Mouse (Mus musculus) kidney, embryonic 15.5 days (tissue): ENCODE measurements around the gene Mettl7b. TPM values are rescaled to one million over a fixed set of nuclear protein-coding genes. Genes with fewer than 3 reads are reported as not detected.
A peak's percentile ranks its signal among the peaks of the same experiment; 100 is the strongest.
"Not testable (repeated sequence)": the region's sequence is repeated elsewhere in the genome, so short reads cannot be mapped to it uniquely, and the experiment has no call there.

ENCODE experiments used
- ATAC-seq: fragments of 200-750 bp; cut with Nextera tagmentation; replicated peaks from 2 replicates; pipeline ENCODE4 v1.8.0; 2017; ENCODE audit warnings: moderate TSS enrichment; ENCODE audit not compliant: low FRiP score
- H3K27ac ChIP-seq: fragments of 300-500 bp; sonication (generic); 2 replicates; pipeline ENCODE4 v1.5.1; 2015; ENCODE audit warnings: mild to moderate bottlenecking, inconsistent platforms
- H3K27me3 ChIP-seq: fragments of 300-500 bp; sonication (generic); 2 replicates; pipeline ENCODE4 v1.6.1; 2015; ENCODE audit warnings: inconsistent platforms
- H3K36me3 ChIP-seq: fragments of 300-500 bp; sonication (generic); 2 replicates; pipeline ENCODE4 v1.6.1; 2015; ENCODE audit warnings: inconsistent platforms
- H3K4me1 ChIP-seq: fragments of 300-500 bp; sonication (generic); 2 replicates; pipeline ENCODE4 v1.6.1; 2015; ENCODE audit warnings: inconsistent platforms
- H3K4me2 ChIP-seq: fragments of 300-500 bp; sonication (generic); 2 replicates; pipeline ENCODE4 v1.6.1; 2015; ENCODE audit warnings: moderate library complexity, mild to moderate bottlenecking, inconsistent platforms
- H3K4me3 ChIP-seq: fragments of 300-500 bp; sonication (generic); replicated peaks from 2 replicates; pipeline ENCODE4 v1.5.1; 2015; ENCODE audit warnings: mild to moderate bottlenecking, inconsistent platforms
- H3K9ac ChIP-seq: fragments of 300-500 bp; sonication (generic); 2 replicates; pipeline ENCODE4 v1.6.1; 2015; ENCODE audit warnings: mild to moderate bottlenecking, inconsistent platforms
- H3K9me3 ChIP-seq: fragments of 300-500 bp; sonication (generic); replicated peaks from 2 replicates; pipeline ENCODE4 v1.6.1; 2016; ENCODE audit warnings: inconsistent platforms
- WGBS: fragments of 180-500 bp; shearing (Covaris S2); methylation state at CpG from one replicate; pipeline ENCODE4 v1.1.7; 2015; ENCODE audit warnings: mixed read lengths; 5-methylcytosine and 5-hydroxymethylcytosine counted together
- polyA plus RNA-seq: library from polyadenylated mRNA; unstranded; fragments of >200 nt; fragmentation: Nextera tagmentation; extraction: Ambion mirVana; gene quantifications from 2 replicates; pipeline ENCODE4 v1.2.1, GENCODE M21; 2015

Gene Mettl7b
- polyA plus RNA-seq: 5.6 and 6.4 TPM in 2 replicates

- Histone ChIP-seq H3K4me3 (no peak within 1 kb of the TSS), H3K4me1 (no peaks in the 10 kb centered on the region), H3K9me3 (no peaks in the 10 kb centered on the region), H3K36me3 (no peaks in the 10 kb centered on the region), H3K4me2 (no peak within 1 kb of the TSS), H3K9ac (no peak within 1 kb of the TSS), H3K27ac (no peak within 1 kb of the TSS), H3K27me3 (0 out of 2 replicates have a peak, but pooled peaks cover 4% of the 10 kb centered on the region)
- ATAC-seq: peak; percentile 12; the same call in 1 of the 2 replicates
- 75% methylated on average over 12 of the region's 12 CpGs for WGBS
These were observed at the start of gene Mettl7b for GRCm38 (mm10) chr10:128960590-128961584. TSS of gene Mettl7b (minus strand) at chr10:128960988.

GRCm38 (mm10) chr10:129010288-129010841 lies 49.6 kb upstream of the Mettl7b start, which contains the start of gene Olfr763:
TSS of gene Olfr763 (plus strand) at chr10:129010791.
- Histone ChIP-seq H3K4me2 (no peak within 1 kb of the TSS), H3K4me1 (no peaks in the 10 kb centered on the region), H3K9ac (no peak within 1 kb of the TSS), H3K4me3 (no peak within 1 kb of the TSS), H3K27me3 (no peaks in the 10 kb centered on the region), H3K27ac (no peak within 1 kb of the TSS), H3K9me3 (no peaks in the 10 kb centered on the region), H3K36me3 (no peaks in the 10 kb centered on the region)
- 71% methylated on average over 2 of the region's 2 CpGs for WGBS
- no peak for ATAC-seq

- no peak overlapping the region for H3K4me2 ChIP-seq
- ATAC-seq: no peak
- H3K9ac ChIP-seq: no peak overlapping the region
- H3K4me3 ChIP-seq: no peak overlapping the region
- H3K27ac ChIP-seq: no peak overlapping the region
- H3K27me3 ChIP-seq: no peaks in the 10 kb centered on the region
- 81% methylated on average over 14 of the region's 14 CpGs for WGBS
- H3K9me3 ChIP-seq: no peaks in the 10 kb centered on the region
- no peaks in the 10 kb centered on the region for H3K36me3 ChIP-seq
- no peaks in the 10 kb centered on the region for H3K4me1 ChIP-seq
These were observed 43.5 kb upstream of the Mettl7b start for GRCm38 (mm10) chr10:129004032-129004920.

GRCm38 (mm10) chr10:128996523-128997040 lies 35.8 kb upstream of the Mettl7b start:
- Histone ChIP-seq H3K27ac (no peak overlapping the region), H3K4me2 (no peak overlapping the region), H3K27me3 (no peaks in the 10 kb centered on the region), H3K9ac (no peak overlapping the region), H3K9me3 (no peaks in the 10 kb centered on the region), H3K36me3 (no peaks in the 10 kb centered on the region), H3K4me1 (no peaks in the 10 kb centered on the region), H3K4me3 (no peak overlapping the region)
- WGBS: 74% methylated on average over 4 of the region's 4 CpGs
- no peak; the same call in 1 of the 2 replicates for ATAC-seq

- no peaks in the 10 kb centered on the region for H3K4me1 ChIP-seq
- H3K9ac ChIP-seq: no peak overlapping the region
- H3K9me3 ChIP-seq: no peaks in the 10 kb centered on the region
- 93% methylated on average over 1 of the region's 1 CpGs for WGBS
- ATAC-seq: no peak
- H3K27ac ChIP-seq: no peak overlapping the region
- H3K36me3 ChIP-seq: no peaks in the 10 kb centered on the region
- no peak overlapping the region for H3K4me3 ChIP-seq
- no peaks in the 10 kb centered on the region for H3K27me3 ChIP-seq
- H3K4me2 ChIP-seq: no peak overlapping the region
These were observed 35.0 kb upstream of the Mettl7b start for GRCm38 (mm10) chr10:128995796-128996195.

- Histone ChIP-seq H3K36me3 (no peaks in the 10 kb centered on the region), H3K4me1 (no peaks in the 10 kb centered on the region), H3K4me3 (no peak overlapping the region), H3K27ac (no peak overlapping the region), H3K9me3 (no peaks in the 10 kb centered on the region), H3K27me3 (0 out of 2 replicates have a peak, but pooled peaks cover 3% of the 10 kb centered on the region), H3K4me2 (no peak overlapping the region), H3K9ac (no peak overlapping the region)
- ATAC-seq: no peak
These were observed 30.2 kb upstream of the Mettl7b start for GRCm38 (mm10) chr10:128990994-128991393.

- H3K4me1 ChIP-seq, H3K9me3 ChIP-seq, ATAC-seq, H3K4me3 ChIP-seq, H3K9ac ChIP-seq, H3K27me3 ChIP-seq, H3K36me3 ChIP-seq, H3K4me2 ChIP-seq, H3K27ac ChIP-seq: not testable (repeated sequence)
- WGBS: 62% methylated on average over 7 of the region's 10 CpGs
These were observed 29.5 kb upstream of the Mettl7b start for GRCm38 (mm10) chr10:128990129-128990850.

- 54% methylated on average over 1 of the region's 1 CpGs for WGBS
- H3K27me3 ChIP-seq, H3K27ac ChIP-seq, H3K4me2 ChIP-seq, H3K9me3 ChIP-seq, H3K4me1 ChIP-seq, ATAC-seq, H3K36me3 ChIP-seq, H3K9ac ChIP-seq, H3K4me3 ChIP-seq: not testable (repeated sequence)
These were observed 28.3 kb upstream of the Mettl7b start, which contains the start of gene Olfr9 for GRCm38 (mm10) chr10:128989131-128989530. TSS of gene Olfr9 (plus strand) at chr10:128989431.

GRCm38 (mm10) chr10:128980644-128981365 lies 20.0 kb upstream of the Mettl7b start:
- H3K9ac ChIP-seq: no peak overlapping the region
- H3K4me1 ChIP-seq: peaks cover 2% of the 10 kb centered on the region; the same call in 1 of the 2 replicates
- WGBS: 74% methylated on average over 3 of the region's 3 CpGs
- no peaks in the 10 kb centered on the region for H3K36me3 ChIP-seq
- no peak overlapping the region for H3K4me2 ChIP-seq
- H3K9me3 ChIP-seq: no peaks in the 10 kb centered on the region
- no peak overlapping the region for H3K27ac ChIP-seq
- H3K27me3 ChIP-seq: 0 out of 2 replicates have a peak, but pooled peaks cover 3% of the 10 kb centered on the region
- ATAC-seq: no peak
- no peak overlapping the region for H3K4me3 ChIP-seq

GRCm38 (mm10) chr10:128977522-128978114 lies 16.8 kb upstream of the Mettl7b start:
- Histone ChIP-seq H3K27ac (no peak overlapping the region), H3K27me3 (0 out of 2 replicates have a peak, but pooled peaks cover 3% of the 10 kb centered on the region), H3K4me2 (no peak overlapping the region), H3K4me3 (no peak overlapping the region), H3K4me1 (peaks cover 2% of the 10 kb centered on the region; the same call in 1 of the 2 replicates), H3K9me3 (no peaks in the 10 kb centered on the region), H3K9ac (no peak overlapping the region), H3K36me3 (no peaks in the 10 kb centered on the region)
- peak; percentile 86 for ATAC-seq
- 21% methylated on average over 9 of the region's 9 CpGs for WGBS
